Mouse (Mus musculus) layer of hippocampus, adult 9-10 months (tissue): ENCODE measurements at regions not wholly inside any gene's neighbourhood (a gene's known extent, or its start where the extent isn't known, plus 50 kb on each side); places are given as distances from the start of the nearest gene placed in this dataset.

Source experiments
- DNase-seq: peaks from one replicate; pipeline ENCODE4 v3.0.0; 2022; ENCODE audit warnings: low spot score

GRCm38 (mm10) chr6:28184781-28185180, 49.8 kb upstream of the Grm8 start:
- DNase-seq, result peak; percentile 32
